Mouse (Mus musculus) embryonic facial prominence, embryonic 11.5 days (tissue): Measurements from ENCODE around the gene Lrrfip2. TPM values are rescaled to one million over a fixed set of nuclear protein-coding genes. Genes with fewer than 3 reads are reported as not detected.

Source experiments
- ATAC-seq: fragments of 200-750 bp; cut with Nextera tagmentation; replicated peaks from 2 replicates; pipeline ENCODE4 v1.8.0; 2017; ENCODE audit warnings: low read depth; ENCODE audit not compliant: insufficient number of reproducible peaks, low FRiP score, low TSS enrichment
- DNase-seq: peaks from one replicate; pipeline ENCODE4 v3.0.0-alpha.2; 2015; ENCODE audit warnings: low spot score
- H3K27ac ChIP-seq: fragments of 300-500 bp; sonication (generic); replicated peaks from 2 replicates; pipeline ENCODE4 v1.5.1; 2014; ENCODE audit warnings: mild to moderate bottlenecking, low read depth, low read length, control low read depth
- H3K27me3 ChIP-seq: fragments of 300-500 bp; sonication (generic); 2 replicates; pipeline ENCODE4 v1.6.1; 2014; ENCODE audit warnings: mild to moderate bottlenecking, low read length, moderate library complexity, mixed read lengths; ENCODE audit not compliant: control insufficient read depth, insufficient read depth
- H3K36me3 ChIP-seq: fragments of 300-500 bp; sonication (generic); replicated peaks from 2 replicates; pipeline ENCODE4 v1.6.1; 2014; ENCODE audit warnings: low read depth, mild to moderate bottlenecking, low read length, moderate library complexity, mixed read lengths; ENCODE audit not compliant: control insufficient read depth, insufficient read depth
- H3K4me1 ChIP-seq: fragments of 300-500 bp; sonication (generic); 2 replicates; pipeline ENCODE4 v1.6.1; 2014; ENCODE audit warnings: low read length, mixed read lengths; ENCODE audit not compliant: control insufficient read depth, insufficient read depth
- H3K4me2 ChIP-seq: fragments of 300-500 bp; sonication (generic); 2 replicates; pipeline ENCODE4 v1.6.1; 2014; ENCODE audit warnings: low read depth, mild to moderate bottlenecking, control low read depth, low read length, moderate library complexity
- H3K4me3 ChIP-seq: fragments of 300-500 bp; sonication (generic); 2 replicates; pipeline ENCODE4 v1.5.1; 2014; ENCODE audit warnings: low read depth, low read length, control low read depth
- H3K9ac ChIP-seq: fragments of 300-500 bp; sonication (generic); replicated peaks from 2 replicates; pipeline ENCODE4 v1.6.1; 2014; ENCODE audit warnings: mild to moderate bottlenecking, control low read depth, low read length
- H3K9me3 ChIP-seq: fragments of 300-500 bp; sonication (generic); replicated peaks from 2 replicates; pipeline ENCODE4 v1.6.1; 2016; ENCODE audit warnings: mild to moderate bottlenecking, low read length, inconsistent platforms, mixed read lengths; ENCODE audit not compliant: control insufficient read depth
- WGBS: fragments of 180-500 bp; shearing (Covaris S2); extraction: QIAGEN DNeasy Blood & Tissue Kit; methylation state at CpG from one replicate; pipeline ENCODE4 v1.1.7; 2014; 5-methylcytosine and 5-hydroxymethylcytosine counted together
- polyA plus RNA-seq: library from polyadenylated mRNA; unstranded; fragments of >200 nt; fragmentation: Nextera tagmentation; extraction: Ambion mirVana; gene quantifications from 2 replicates; pipeline ENCODE4 v1.2.1, GENCODE M21; 2014

Lrrfip2 gene
- polyA plus RNA-seq, 1 experiment from 2014 or later: 49.2 TPM

DNA sequence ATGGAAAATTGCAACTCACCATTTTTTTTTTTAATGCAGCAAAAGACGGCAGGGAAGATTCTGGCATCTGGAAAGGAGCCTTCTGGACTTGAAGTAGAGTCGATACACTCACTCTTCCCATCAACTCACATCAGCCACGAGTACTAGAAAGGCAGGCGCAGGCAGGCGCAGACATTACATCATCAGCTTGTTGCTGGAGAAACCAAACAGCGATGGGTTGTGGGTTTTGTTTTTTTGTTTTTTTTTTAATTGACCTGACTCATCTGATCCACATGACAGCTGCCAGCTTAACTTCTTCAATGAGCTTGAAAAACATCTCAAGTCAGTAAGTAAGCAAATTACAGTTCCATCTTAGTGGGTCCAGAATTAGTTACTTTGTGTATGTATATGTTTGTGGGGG is 31.3 kb upstream of the Lrrfip2 start:
- no peak overlapping the region for H3K4me2 ChIP-seq
- H3K9ac ChIP-seq: no peak overlapping the region
- no peak overlapping the region for H3K4me3 ChIP-seq
- ATAC-seq (no peak), DNase-seq (no peak)
- 68% methylated on average over 6 of the region's 6 CpGs for WGBS
- H3K27ac ChIP-seq: no peak overlapping the region
- no peaks in the 10 kb centered on the region for H3K9me3 ChIP-seq
- no peaks in the 10 kb centered on the region for H3K27me3 ChIP-seq
- H3K4me1 ChIP-seq: no peaks in the 10 kb centered on the region
- H3K36me3 ChIP-seq: no peaks in the 10 kb centered on the region

DNA sequence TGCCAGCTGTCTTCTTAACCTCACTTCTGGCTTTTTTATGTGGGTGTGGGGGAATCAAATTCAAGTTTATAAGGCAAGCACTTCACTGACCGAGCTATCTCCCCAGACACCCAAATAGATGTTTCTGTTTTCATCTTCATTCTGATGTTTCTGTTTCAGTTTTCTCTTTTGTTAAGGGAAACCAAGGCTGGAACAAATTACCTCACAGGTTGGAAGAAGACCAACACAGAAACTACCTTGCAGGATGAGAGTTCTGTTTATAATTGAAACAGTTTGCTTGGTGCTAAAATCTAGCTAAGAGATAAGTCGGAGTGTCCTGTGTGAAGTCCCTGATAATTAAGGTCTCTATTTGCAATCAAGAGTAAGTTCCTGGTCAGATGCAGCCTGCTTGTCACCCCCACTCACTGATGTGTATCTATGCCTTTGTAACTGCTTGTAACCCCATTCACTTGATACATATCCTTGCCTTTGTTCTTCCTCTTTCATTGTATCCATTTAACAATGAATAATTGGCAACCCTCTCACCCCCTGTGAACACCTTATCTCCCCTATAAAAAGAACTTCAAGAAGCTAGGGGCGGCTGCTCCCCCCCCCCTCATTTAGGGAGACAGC is 30.3 kb upstream of the Lrrfip2 start:
- no peak overlapping the region for H3K4me3 ChIP-seq
- 37% methylated on average over 3 of the region's 3 CpGs for WGBS
- ATAC-seq (no peak), DNase-seq (no peak)
- H3K4me2 ChIP-seq: no peak overlapping the region
- no peak overlapping the region for H3K9ac ChIP-seq
- H3K27ac ChIP-seq: no peak overlapping the region
- no peaks in the 10 kb centered on the region for H3K36me3 ChIP-seq
- no peaks in the 10 kb centered on the region for H3K9me3 ChIP-seq
- H3K4me1 ChIP-seq: no peaks in the 10 kb centered on the region
- no peaks in the 10 kb centered on the region for H3K27me3 ChIP-seq

DNA sequence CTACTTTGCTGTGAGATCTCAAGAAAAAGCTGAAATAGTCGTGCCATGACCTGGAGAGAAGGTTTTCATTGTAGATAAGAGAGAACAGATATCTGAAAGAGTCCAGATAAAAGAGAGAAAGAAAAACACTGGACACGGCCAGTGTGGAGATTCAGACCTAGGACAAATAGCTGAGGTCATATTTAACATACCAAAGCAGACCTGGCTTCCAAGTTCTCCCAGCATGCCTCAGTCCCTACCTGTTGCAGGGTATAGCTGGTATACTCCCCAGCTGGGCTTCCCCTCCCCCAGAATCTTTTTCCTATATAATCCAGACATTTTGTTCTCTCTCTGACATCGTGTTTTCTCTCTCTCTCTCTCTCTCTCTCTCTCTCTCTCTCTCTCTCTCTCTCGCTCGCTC is 29.4 kb upstream of the Lrrfip2 start:
- no peak overlapping the region for H3K4me3 ChIP-seq
- H3K4me1 ChIP-seq: no peaks in the 10 kb centered on the region
- H3K27me3 ChIP-seq: no peaks in the 10 kb centered on the region
- ATAC-seq (no peak), DNase-seq (no peak)
- no peaks in the 10 kb centered on the region for H3K36me3 ChIP-seq
- no peak overlapping the region for H3K27ac ChIP-seq
- H3K9ac ChIP-seq: no peak overlapping the region
- no peaks in the 10 kb centered on the region for H3K9me3 ChIP-seq
- H3K4me2 ChIP-seq: no peak overlapping the region
- WGBS: 6% methylated on average over 5 of the region's 5 CpGs

DNA sequence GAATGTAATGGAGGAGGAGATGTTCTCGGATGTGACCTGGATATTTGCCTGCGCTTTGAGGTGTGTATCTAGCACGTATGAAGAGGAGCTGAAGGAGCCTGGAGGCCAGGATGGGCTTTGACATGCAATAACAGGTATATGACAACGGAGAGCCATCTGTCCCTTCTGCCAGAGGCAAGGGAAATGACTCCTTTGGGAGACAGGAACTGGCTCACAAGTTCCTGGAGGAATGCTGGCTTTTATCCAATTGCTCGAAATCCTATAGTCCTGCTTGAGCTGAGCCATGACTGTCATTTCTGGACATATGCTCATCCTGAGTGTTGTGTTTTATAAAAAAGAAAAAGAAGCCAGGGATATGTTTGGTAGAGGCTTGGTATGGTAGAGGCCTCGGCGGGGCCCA is 28.5 kb upstream of the Lrrfip2 start:
- H3K9me3 ChIP-seq: no peaks in the 10 kb centered on the region
- ATAC-seq: no peak
- no peak overlapping the region for H3K4me2 ChIP-seq
- no peak overlapping the region for H3K9ac ChIP-seq
- H3K4me1 ChIP-seq: no peaks in the 10 kb centered on the region
- no peaks in the 10 kb centered on the region for H3K36me3 ChIP-seq
- H3K27me3 ChIP-seq: no peaks in the 10 kb centered on the region
- no peak for DNase-seq
- no peak overlapping the region for H3K27ac ChIP-seq
- H3K4me3 ChIP-seq: no peak overlapping the region
- 41% methylated on average over 7 of the region's 7 CpGs for WGBS

- Histone ChIP-seq H3K4me1 (no peaks in the 10 kb centered on the region), H3K4me3 (no peak overlapping the region), H3K27ac (no peak overlapping the region), H3K4me2 (no peak overlapping the region), H3K9me3 (no peaks in the 10 kb centered on the region), H3K9ac (no peak overlapping the region), H3K36me3 (no peaks in the 10 kb centered on the region), H3K27me3 (no peaks in the 10 kb centered on the region)
- DNase-seq (no peak), ATAC-seq (no peak)
- 57% methylated on average over 9 of the region's 9 CpGs for WGBS
These were observed 24.7 kb upstream of the Lrrfip2 start for GRCm38 (mm10) chr9:111092657-111093056.

- WGBS: 31% methylated on average over 5 of the region's 5 CpGs
- no peaks in the 10 kb centered on the region for H3K9me3 ChIP-seq
- no peaks in the 10 kb centered on the region for H3K4me1 ChIP-seq
- H3K27ac ChIP-seq: no peak overlapping the region
- no peak for ATAC-seq
- peak; percentile 72 for DNase-seq
- no peak overlapping the region for H3K4me3 ChIP-seq
- H3K36me3 ChIP-seq: no peaks in the 10 kb centered on the region
- no peak overlapping the region for H3K4me2 ChIP-seq
- H3K27me3 ChIP-seq: no peaks in the 10 kb centered on the region
- H3K9ac ChIP-seq: no peak overlapping the region
These were observed 24.3 kb upstream of the Lrrfip2 start for GRCm38 (mm10) chr9:111093094-111093493.

GRCm38 (mm10) chr9:111094626-111095025 is 22.8 kb upstream of the Lrrfip2 start:
- Histone ChIP-seq H3K27me3 (no peaks in the 10 kb centered on the region), H3K4me2 (no peak overlapping the region), H3K27ac (no peak overlapping the region), H3K4me1 (no peaks in the 10 kb centered on the region), H3K36me3 (no peaks in the 10 kb centered on the region), H3K9ac (no peak overlapping the region), H3K9me3 (no peaks in the 10 kb centered on the region), H3K4me3 (no peak overlapping the region)
- DNase-seq: no peak
- no peak for ATAC-seq
- WGBS: 73% methylated on average over 5 of the region's 5 CpGs

DNA sequence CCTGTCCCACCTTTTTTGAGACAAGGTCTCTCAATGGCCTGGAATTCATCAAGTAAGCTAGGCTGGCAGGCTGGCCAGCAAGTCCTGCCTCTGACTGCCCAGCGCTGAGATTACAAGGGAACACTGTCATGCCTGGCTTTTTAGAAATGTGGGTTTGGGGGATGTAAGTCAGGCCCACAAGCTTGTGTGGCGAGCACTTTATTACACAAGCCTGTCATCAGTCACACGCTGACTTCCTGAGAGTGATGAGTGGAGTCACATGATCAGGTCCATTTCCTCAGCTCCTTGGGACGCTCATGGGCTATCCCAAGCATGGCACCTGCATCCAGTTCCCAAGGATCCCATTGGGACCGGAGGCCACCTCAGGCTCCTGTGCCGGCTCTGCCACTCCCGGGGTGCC is 21.7 kb upstream of the Lrrfip2 start:
- Histone ChIP-seq H3K36me3 (no peaks in the 10 kb centered on the region), H3K4me2 (no peak overlapping the region), H3K4me1 (no peaks in the 10 kb centered on the region), H3K9me3 (no peaks in the 10 kb centered on the region), H3K9ac (no peak overlapping the region), H3K27ac (no peak overlapping the region), H3K4me3 (no peak overlapping the region), H3K27me3 (no peaks in the 10 kb centered on the region)
- 81% methylated on average over 7 of the region's 7 CpGs for WGBS
- ATAC-seq: no peak
- DNase-seq: no peak
